Mouse (Mus musculus) stomach, postnatal 0 days (tissue): Measurements from ENCODE around the gene Clmp. TPM values are rescaled to one million over a fixed set of nuclear protein-coding genes. Genes with fewer than 3 reads are reported as not detected.

ENCODE experiments used
- ATAC-seq: fragments of 200-750 bp; cut with Nextera tagmentation; 2 replicates; pipeline ENCODE4 v1.8.0; 2017; ENCODE audit not compliant: low FRiP score, low TSS enrichment
- DNase-seq: peaks from one replicate; pipeline ENCODE4 v3.0.0-alpha.2; 2016; ENCODE audit warnings: low spot score
- H3K27ac ChIP-seq: fragments of 300-500 bp; sonication (generic); replicated peaks from 2 replicates; pipeline ENCODE4 v1.5.1; 2014; ENCODE audit warnings: mild to moderate bottlenecking, control low read depth
- H3K27me3 ChIP-seq: fragments of 300-500 bp; sonication (generic); 2 replicates; pipeline ENCODE4 v1.6.1; 2014; ENCODE audit warnings: low read length; ENCODE audit not compliant: control insufficient read depth, insufficient read depth
- H3K36me3 ChIP-seq: fragments of 300-500 bp; sonication (generic); 2 replicates; pipeline ENCODE4 v1.6.1; 2014; ENCODE audit warnings: low read length, mixed read lengths; ENCODE audit not compliant: control insufficient read depth, insufficient read depth
- H3K4me1 ChIP-seq: fragments of 300-500 bp; sonication (generic); replicated peaks from 2 replicates; pipeline ENCODE4 v1.6.1; 2014; ENCODE audit warnings: antibody characterized with exemption; ENCODE audit not compliant: control insufficient read depth, insufficient read depth
- H3K4me2 ChIP-seq: fragments of 300-500 bp; sonication (generic); replicated peaks from 2 replicates; pipeline ENCODE4 v1.6.1; 2014; ENCODE audit warnings: low read depth, mild to moderate bottlenecking, control low read depth, moderate library complexity
- H3K4me3 ChIP-seq: fragments of 300-500 bp; sonication (generic); 2 replicates; pipeline ENCODE4 v1.5.1; 2014; ENCODE audit warnings: low read depth, low read length, control low read depth
- H3K9ac ChIP-seq: fragments of 300-500 bp; sonication (generic); 2 replicates; pipeline ENCODE4 v1.6.1; 2014; ENCODE audit warnings: mild to moderate bottlenecking, low read length, control low read depth, mixed read lengths
- H3K9me3 ChIP-seq: fragments of 300-500 bp; sonication (generic); 2 replicates; pipeline ENCODE4 v1.6.1; 2016; ENCODE audit warnings: low read length; ENCODE audit not compliant: control insufficient read depth
- CTCF ChIP-seq: IDR thresholded peaks from 2 replicates; pipeline ENCODE4 v1.5.1; 2016; ENCODE audit warnings: antibody characterized with exemption, low read depth, mild to moderate bottlenecking, moderate library complexity
- EP300 ChIP-seq: optimal IDR thresholded peaks from 2 replicates; pipeline ENCODE3; 2016; ENCODE audit warnings: antibody characterized with exemption
- WGBS: fragments of 180-500 bp; shearing (Covaris S2); extraction: QIAGEN DNeasy Blood & Tissue Kit; methylation state at CpG from one replicate; pipeline ENCODE4 v1.1.7; 2014; 5-methylcytosine and 5-hydroxymethylcytosine counted together
- polyA plus RNA-seq: library from polyadenylated mRNA; unstranded; fragments of >200 nt; fragmentation: Nextera tagmentation; extraction: Ambion mirVana; gene quantifications from 2 replicates; pipeline ENCODE4 v1.2.1, GENCODE M21; 2015

Clmp gene
- polyA plus RNA-seq, 1 experiment from 2014 or later, result 17.7 TPM

DNA sequence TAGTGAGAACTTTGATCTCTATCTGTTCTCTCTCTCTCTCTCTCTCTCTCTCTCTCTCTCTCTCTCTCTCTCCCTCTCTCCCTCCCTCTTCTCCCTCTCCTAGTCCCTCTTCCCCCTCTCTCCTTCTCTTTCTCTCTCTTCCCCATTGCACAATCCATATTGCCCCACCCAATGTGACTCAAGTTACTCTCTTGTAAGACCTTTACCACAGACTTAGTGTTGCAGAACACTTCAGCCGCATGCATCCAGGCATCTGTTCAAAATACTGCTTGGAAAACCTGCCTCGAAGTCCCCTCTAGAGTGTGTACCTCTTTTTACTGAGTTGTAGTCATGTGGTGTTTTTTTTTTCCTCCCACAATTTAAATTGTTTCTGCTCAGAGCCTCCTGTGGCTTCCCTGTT is 44.4 kb upstream of the Clmp start:
- ATAC-seq (no peak), DNase-seq (no peak)
- Histone ChIP-seq H3K4me3 (no peak overlapping the region), H3K4me2 (no peak overlapping the region), H3K9me3 (no peaks in the 10 kb centered on the region), H3K36me3 (no peaks in the 10 kb centered on the region), H3K9ac (no peak overlapping the region), H3K4me1 (no peaks in the 10 kb centered on the region; the same call in 1 of the 2 replicates), H3K27me3 (no peaks in the 10 kb centered on the region), H3K27ac (no peak overlapping the region)
- WGBS, result 67% methylated on average over 2 of the region's 2 CpGs
- TF ChIP-seq CTCF (no peak), EP300 (no peak)

DNA sequence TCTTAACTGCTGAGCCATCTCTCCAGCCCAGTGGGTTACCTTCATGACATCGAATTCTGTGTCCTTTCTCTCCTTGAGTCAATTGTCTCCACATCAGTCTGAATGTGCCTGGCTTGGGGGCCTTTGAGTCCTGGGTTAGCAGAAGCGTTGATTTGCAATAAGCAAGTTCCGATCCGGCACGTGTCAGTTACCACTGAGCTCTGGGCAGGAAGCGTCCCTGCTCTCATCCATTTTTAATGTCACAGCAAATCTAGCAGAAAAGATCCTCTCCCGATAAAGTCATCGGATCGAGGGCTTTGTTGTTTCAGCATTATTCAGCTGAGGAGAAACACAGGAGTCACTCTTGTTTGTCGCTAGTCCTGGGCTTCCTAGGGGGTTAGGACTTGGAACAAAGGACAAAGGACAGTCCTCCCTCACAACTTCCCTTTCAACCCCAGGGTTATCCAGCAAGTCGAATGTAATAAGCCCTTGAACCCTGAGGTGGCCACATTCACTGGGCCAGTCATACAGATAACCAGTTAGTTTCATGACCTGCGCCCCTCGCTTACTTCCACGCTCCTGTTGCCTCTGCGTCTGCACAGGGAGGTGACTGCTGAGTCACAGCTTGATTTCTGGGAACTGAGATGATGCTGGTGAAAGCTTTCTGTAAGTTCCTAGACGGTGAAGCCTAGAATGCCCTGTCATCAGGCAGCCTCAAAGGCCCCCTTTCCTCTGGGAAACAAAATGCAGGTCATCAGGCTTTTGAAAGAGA is 43.1 kb upstream of the Clmp start:
- 42% methylated on average over 16 of the region's 16 CpGs for WGBS
- Histone ChIP-seq H3K9ac (no peak overlapping the region), H3K9me3 (no peaks in the 10 kb centered on the region)

DNA sequence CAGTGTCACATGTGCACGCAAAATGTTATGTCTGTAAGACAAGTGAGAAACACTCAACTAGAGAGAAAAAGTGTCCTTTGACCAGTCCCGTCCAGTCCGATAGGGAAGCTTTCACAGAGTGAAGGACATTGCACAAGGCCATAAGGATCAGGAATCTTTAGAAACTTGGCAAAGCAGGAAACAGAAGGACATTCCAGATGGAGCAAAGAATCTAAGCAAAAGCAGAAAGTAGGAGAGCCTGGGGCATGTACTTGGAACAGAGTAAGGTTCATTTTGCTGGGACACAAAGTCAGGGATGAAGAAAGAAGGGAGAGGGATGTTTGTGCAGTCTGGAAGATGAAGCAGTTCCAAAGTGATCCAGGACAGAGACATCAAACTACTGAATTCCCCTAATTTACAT is 36.3 kb upstream of the Clmp start:
- whole genome bisulfite sequencing, result 89% methylated on average over 3 of the region's 3 CpGs
- TF ChIP-seq CTCF (no peak), EP300 (no peak)
- Histone ChIP-seq H3K4me1 (no peaks in the 10 kb centered on the region), H3K9ac (no peak overlapping the region), H3K9me3 (no peaks in the 10 kb centered on the region), H3K4me2 (no peak overlapping the region), H3K4me3 (no peak overlapping the region), H3K27me3 (no peaks in the 10 kb centered on the region), H3K27ac (no peak overlapping the region), H3K36me3 (no peaks in the 10 kb centered on the region)
- no peak for DNase-seq
- ATAC-seq, result no peak

More for the DNA sequence above, 43.1 kb upstream of the Clmp start:
- DNase-seq (no peak), ATAC-seq (no peak)
- no peaks in the 10 kb centered on the region for H3K27me3 ChIP-seq
- H3K4me2 ChIP-seq, result no peak overlapping the region
- H3K27ac ChIP-seq, result no peak overlapping the region
- H3K4me3 ChIP-seq, result no peak overlapping the region
- H3K4me1 ChIP-seq, result no peaks in the 10 kb centered on the region; the same call in 1 of the 2 replicates
- H3K36me3 ChIP-seq, result no peaks in the 10 kb centered on the region
- TF ChIP-seq EP300 (no peak), CTCF (no peak)

DNA sequence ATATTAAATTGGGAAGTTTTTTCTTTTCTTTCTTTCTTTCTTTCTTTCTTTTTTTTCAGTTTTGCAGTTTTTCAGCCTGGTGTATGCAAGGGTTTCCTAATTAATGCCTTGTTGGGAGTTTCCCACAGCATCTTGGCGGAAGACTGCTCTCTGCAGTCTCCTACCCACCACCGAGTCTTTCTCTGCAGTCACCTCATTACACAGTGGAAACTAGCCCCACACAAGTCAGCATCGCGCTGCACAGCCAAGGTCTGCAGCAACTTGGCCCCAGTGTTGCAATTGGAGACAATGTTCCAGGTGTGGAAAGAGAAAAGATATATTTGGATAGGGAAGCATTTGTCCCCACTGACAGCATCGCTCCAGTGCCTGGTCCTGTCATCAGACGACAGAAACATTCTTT is 35.8 kb upstream of the Clmp start:
- Histone ChIP-seq H3K4me3 (no peak overlapping the region), H3K4me2 (no peak overlapping the region), H3K9ac (no peak overlapping the region), H3K36me3 (no peaks in the 10 kb centered on the region), H3K9me3 (no peaks in the 10 kb centered on the region), H3K27ac (no peak overlapping the region), H3K4me1 (no peaks in the 10 kb centered on the region), H3K27me3 (no peaks in the 10 kb centered on the region)
- 66% methylated on average over 6 of the region's 6 CpGs for WGBS
- TF ChIP-seq CTCF (no peak), EP300 (no peak)
- no peak for DNase-seq
- ATAC-seq, result no peak

DNA sequence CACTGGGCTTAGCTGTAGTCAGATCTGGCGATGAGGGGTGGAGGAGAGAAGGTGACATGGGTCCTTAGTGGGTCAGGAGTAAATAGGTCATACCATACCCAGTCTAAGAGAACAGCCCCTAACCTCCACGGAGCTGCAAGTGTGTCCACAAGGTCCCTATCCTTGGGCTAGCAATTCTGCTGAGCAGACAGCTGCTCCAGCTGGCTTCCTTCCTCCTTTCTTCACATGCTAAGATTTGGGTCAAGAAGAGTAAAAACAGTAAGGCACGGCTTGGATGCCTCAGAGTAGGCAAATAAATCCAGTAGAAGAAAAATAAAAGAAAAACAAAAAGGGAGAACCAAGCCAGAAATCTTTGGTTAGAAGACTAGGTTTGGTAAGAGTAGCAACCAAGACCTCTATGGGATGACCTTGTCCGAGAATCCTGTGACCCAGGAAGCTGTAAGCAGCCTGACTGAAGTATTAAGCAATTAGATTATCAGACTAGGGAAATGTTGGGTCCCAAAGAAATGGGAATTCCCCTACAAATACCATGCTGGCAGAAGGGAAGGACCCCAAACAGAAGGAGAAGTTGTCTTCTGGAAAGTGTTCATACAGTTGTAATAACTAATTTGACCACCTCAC is 34.4 kb upstream of the Clmp start:
- 74% methylated on average over 4 of the region's 4 CpGs for WGBS
- H3K27ac ChIP-seq, result no peak overlapping the region
- no peak overlapping the region for H3K4me3 ChIP-seq

DNA sequence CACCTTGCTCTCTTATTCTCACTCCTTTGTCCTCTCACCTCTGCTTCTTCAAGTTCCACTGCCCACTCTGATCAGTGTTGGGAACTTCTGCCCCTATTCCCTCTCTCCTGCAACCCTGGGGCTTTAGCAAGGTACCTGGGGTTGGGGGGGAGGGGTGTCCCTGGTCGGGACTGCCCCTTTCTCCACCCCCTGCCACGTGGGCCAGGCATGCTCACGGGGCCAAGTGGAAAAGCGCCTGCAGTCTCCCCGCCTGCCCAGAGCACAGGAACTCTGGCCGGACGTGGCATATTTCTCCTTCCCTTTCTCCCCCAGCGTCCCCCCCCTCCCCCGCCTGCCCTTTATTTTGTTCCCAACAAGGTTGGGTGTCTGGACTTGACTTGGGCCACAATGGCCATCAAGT is 33.0 kb upstream of the Clmp start:
- H3K27ac ChIP-seq, result no peak overlapping the region
- no peak overlapping the region for H3K4me2 ChIP-seq
- H3K4me1 ChIP-seq, result no peaks in the 10 kb centered on the region
- H3K9ac ChIP-seq, result no peak overlapping the region
- TF ChIP-seq EP300 (no peak), CTCF (no peak)
- ATAC-seq (no peak), DNase-seq (no peak)
- 38% methylated on average over 7 of the region's 9 CpGs for WGBS
- H3K27me3 ChIP-seq, result no peaks in the 10 kb centered on the region
- no peak overlapping the region for H3K4me3 ChIP-seq
- H3K9me3 ChIP-seq, result no peaks in the 10 kb centered on the region
- H3K36me3 ChIP-seq, result no peaks in the 10 kb centered on the region

More for the DNA sequence above, 34.4 kb upstream of the Clmp start:
- ATAC-seq (no peak), DNase-seq (no peak)
- no peaks in the 10 kb centered on the region for H3K9me3 ChIP-seq
- H3K36me3 ChIP-seq, result no peaks in the 10 kb centered on the region
- no peak overlapping the region for H3K4me2 ChIP-seq
- no peak overlapping the region for H3K9ac ChIP-seq
- TF ChIP-seq EP300 (no peak), CTCF (no peak)
- no peaks in the 10 kb centered on the region for H3K27me3 ChIP-seq
- no peaks in the 10 kb centered on the region for H3K4me1 ChIP-seq
